Mouse (Mus musculus) olfactory bulb, adult 2 months (tissue): ENCODE results near the gene Erp44. TPM values are rescaled to one million over a fixed set of nuclear protein-coding genes. Genes with fewer than 3 reads are reported as not detected.

Experiments used
- H3K27ac ChIP-seq: fragments of 200-500 bp; 2 replicates; pipeline ENCODE4 v1.5.1; 2012; ENCODE audit warnings: low read depth, low read length; ENCODE audit not compliant: insufficient read depth
- H3K4me1 ChIP-seq: fragments of 200-500 bp; 2 replicates; pipeline ENCODE4 v1.6.1; 2012; ENCODE audit warnings: low read length; ENCODE audit not compliant: control insufficient read depth, insufficient read depth
- H3K4me3 ChIP-seq: fragments of 200-500 bp; 2 replicates; pipeline ENCODE4 v1.5.1; 2012; ENCODE audit warnings: mild to moderate bottlenecking, low read depth, low read length, moderate library complexity; ENCODE audit not compliant: insufficient read depth
- CTCF ChIP-seq: fragments of 200-500 bp; IDR thresholded peaks from 2 replicates; pipeline ENCODE4 v1.5.1; 2012; ENCODE audit warnings: low read depth, mild to moderate bottlenecking, low read length, moderate library complexity; ENCODE audit not compliant: insufficient read depth
- POLR2A ChIP-seq: fragments of 200-500 bp; IDR thresholded peaks from 2 replicates; pipeline ENCODE4 v1.6.1; 2012; ENCODE audit warnings: mild to moderate bottlenecking, low read depth, low read length, moderate library complexity; ENCODE audit not compliant: insufficient read depth
- WGBS: fragments of 180-500 bp; shearing (Covaris S2); methylation state at CpG from one replicate; pipeline ENCODE4 v1.1.7; 2018; 5-methylcytosine and 5-hydroxymethylcytosine counted together
- polyA plus RNA-seq: library from polyadenylated mRNA; stranded (reverse); fragments of >200 nt; gene quantifications from 2 replicates; pipeline ENCODE4 v1.2.4, GENCODE M21; 2012; ENCODE audit warnings: low replicate concordance; ENCODE audit not compliant: missing spikeins, insufficient read depth, insufficient read length

Erp44 gene
- polyA plus RNA-seq = 659 TPM in 1 of 2 replicates, not detected in the other

GRCm38 (mm10) chr4:48279498-48280134 is at the start of gene Erp44, which contains the start of gene Invs:
Gene Erp44 (minus strand): TSS chr4:48279558.
Gene Invs (plus strand): TSS chr4:48279760.
- peak within 1 kb of the TSS; percentile 93 for H3K4me3 ChIP-seq
- peak; percentile 67 for TF ChIP-seq POLR2A
- no peak for TF ChIP-seq CTCF
- WGBS = under 1% methylated on average over 41 of the region's 41 CpGs

GRCm38 (mm10) chr4:48328042-48328441 is 48.7 kb upstream of the Erp44 start:
- WGBS = 74% methylated on average over 2 of the region's 2 CpGs
- Histone ChIP-seq H3K4me1 (no peaks in the 10 kb centered on the region), H3K27ac (no peak overlapping the region), H3K4me3 (no peak overlapping the region)
- no peak for TF ChIP-seq POLR2A
- TF ChIP-seq CTCF = no peak

More at GRCm38 (mm10) chr4:48279498-48280134, at the start of gene Erp44, which contains the start of gene Invs:
- peak within 1 kb of the TSS; percentile 70 for H3K27ac ChIP-seq
- no peaks in the 10 kb centered on the region for H3K4me1 ChIP-seq

- Histone ChIP-seq H3K27ac (no peak overlapping the region), H3K4me1 (no peaks in the 10 kb centered on the region), H3K4me3 (no peak overlapping the region)
- TF ChIP-seq CTCF (no peak), POLR2A (no peak)
These were observed 47.8 kb upstream of the Erp44 start for GRCm38 (mm10) chr4:48327192-48327591.

- H3K4me3 ChIP-seq = no peak overlapping the region
- H3K4me1 ChIP-seq = no peaks in the 10 kb centered on the region
- WGBS = 80% methylated on average over 1 of the region's 1 CpGs
- TF ChIP-seq CTCF (no peak), POLR2A (no peak)
- no peak overlapping the region for H3K27ac ChIP-seq
These were observed 42.7 kb upstream of the Erp44 start for GRCm38 (mm10) chr4:48322095-48322494.

- Histone ChIP-seq H3K4me3 (no peak overlapping the region), H3K4me1 (no peaks in the 10 kb centered on the region), H3K27ac (no peak overlapping the region)
- WGBS = 79% methylated on average over 1 of the region's 1 CpGs
- TF ChIP-seq POLR2A (no peak), CTCF (no peak)
These were observed 41.9 kb upstream of the Erp44 start for GRCm38 (mm10) chr4:48321276-48321675.

- WGBS = 90% methylated on average over 3 of the region's 3 CpGs
- Histone ChIP-seq H3K27ac (no peak overlapping the region), H3K4me1 (no peaks in the 10 kb centered on the region), H3K4me3 (no peak overlapping the region)
- TF ChIP-seq POLR2A (no peak), CTCF (no peak)
These were observed 36.7 kb upstream of the Erp44 start for GRCm38 (mm10) chr4:48316036-48316435.

GRCm38 (mm10) chr4:48314814-48315213 is 35.5 kb upstream of the Erp44 start:
- WGBS = 93% methylated on average over 3 of the region's 3 CpGs
- Histone ChIP-seq H3K27ac (no peak overlapping the region), H3K4me3 (no peak overlapping the region), H3K4me1 (no peaks in the 10 kb centered on the region)
- TF ChIP-seq CTCF (no peak), POLR2A (no peak)

GRCm38 (mm10) chr4:48287086-48287757 is 7.9 kb upstream of the Erp44 start:
- no peak overlapping the region for H3K27ac ChIP-seq
- no peak for TF ChIP-seq CTCF
- TF ChIP-seq POLR2A = no peak
- 32% methylated on average over 5 of the region's 5 CpGs for WGBS

GRCm38 (mm10) chr4:48281121-48281520 is 1.8 kb upstream of the Erp44 start:
- WGBS = 90% methylated on average over 1 of the region's 1 CpGs
- no peak overlapping the region for H3K4me3 ChIP-seq
- TF ChIP-seq CTCF = no peak
- no peak overlapping the region for H3K27ac ChIP-seq
- H3K4me1 ChIP-seq = no peaks in the 10 kb centered on the region

More at GRCm38 (mm10) chr4:48287086-48287757, 7.9 kb upstream of the Erp44 start:
- no peaks in the 10 kb centered on the region for H3K4me1 ChIP-seq
- no peak overlapping the region for H3K4me3 ChIP-seq
